Mouse (Mus musculus): ENCODE data around the gene Gm10644. TPM values are rescaled to one million over a fixed set of nuclear protein-coding genes. Genes with fewer than 3 reads are reported as not detected.

The Gm10644 gene
- total and polyA plus RNA-seq, 3 experiments: 1.3 to 1.9 (median 1.7) TPM

DNA sequence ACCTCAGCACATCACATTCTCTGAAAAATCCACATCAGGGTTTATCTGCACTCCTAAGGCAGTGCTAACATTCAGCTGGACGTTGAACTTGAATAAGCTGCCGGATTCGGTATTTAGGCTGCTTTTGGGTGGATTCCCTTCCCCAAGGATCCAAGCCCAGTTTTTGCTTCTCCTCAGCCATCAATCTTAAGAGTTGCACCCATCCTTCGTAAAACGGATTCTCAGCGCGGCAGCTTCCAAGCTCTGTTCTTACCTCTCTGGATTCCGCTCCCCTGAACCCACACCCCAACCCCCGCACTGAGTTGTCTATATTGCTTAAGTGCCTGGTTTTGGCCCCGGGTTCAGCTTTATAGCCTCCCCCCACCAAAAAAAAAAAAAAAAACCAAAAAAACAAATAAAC lies 56.5 kb downstream of the Gm10644 start:
- Histone ChIP-seq H3K27ac (no peak overlapping the region), H3K4me1 (ENCODE audit: control insufficient read depth, insufficient read depth, low read length) (no peaks in the 10 kb centered on the region), H3K36me3 (ENCODE audit: control insufficient read depth, insufficient read depth, low read length) (no peaks in the 10 kb centered on the region), H3K79me2 (replicated peaks; ENCODE audit: control insufficient read depth, insufficient read depth, low read length) (no peaks in the 10 kb centered on the region), H3K27me3 (ENCODE audit: control insufficient read depth, insufficient read depth, low read length) (no peaks in the 10 kb centered on the region), H3K4me3 (no peak overlapping the region), H3K9ac (ENCODE audit: low read depth, low read length) (no peak overlapping the region)
- WGBS: 30% methylated on average over 10 of the region's 10 CpGs
- intact Hi-C loops (cut with DNase I): loop anchor here (2.0 kb wide), 2 partner anchors 24 to 54 kb away; no protein-coding TSS in a partner anchor
- TF ChIP-seq CTCF (IDR thresholded peaks at IDR 0.05) (no peak), POLR2A (IDR thresholded peaks at IDR 0.05; ENCODE audit: insufficient read depth, low read depth, low read length) (no peak)
- no peak for DNase-seq

DNA sequence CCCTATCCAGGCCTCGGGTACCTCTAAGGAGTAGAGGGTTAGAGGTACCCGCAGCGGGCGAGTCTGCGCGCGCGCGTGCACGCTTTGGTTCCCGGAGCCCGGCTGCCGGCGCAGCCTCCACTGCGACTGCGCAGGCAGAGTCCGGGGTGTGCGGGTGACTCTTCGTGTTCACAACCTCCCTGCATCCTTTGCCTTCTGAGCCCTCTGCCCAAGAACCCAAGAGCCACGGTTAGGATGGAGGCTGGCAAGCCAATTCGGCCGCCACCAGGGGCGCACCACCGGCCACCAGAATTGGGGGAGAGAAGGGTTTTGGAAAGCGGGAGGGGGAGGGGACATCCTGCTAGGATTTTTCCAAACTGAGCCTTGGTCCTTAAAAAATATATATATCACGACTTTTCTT lies 57.8 kb downstream of the Gm10644 start:
- Histone ChIP-seq H3K4me3 (0 out of 2 replicates have a peak overlapping the region, but pooled peaks have one; percentile 22), H3K79me2 (replicated peaks; ENCODE audit: control insufficient read depth, insufficient read depth, low read length) (no peaks in the 10 kb centered on the region), H3K27ac (no peak overlapping the region), H3K27me3 (ENCODE audit: control insufficient read depth, insufficient read depth, low read length) (no peaks in the 10 kb centered on the region), H3K4me1 (ENCODE audit: control insufficient read depth, insufficient read depth, low read length) (no peaks in the 10 kb centered on the region), H3K36me3 (ENCODE audit: control insufficient read depth, insufficient read depth, low read length) (no peaks in the 10 kb centered on the region), H3K9ac (ENCODE audit: low read depth, low read length) (no peak overlapping the region)
- WGBS: 8% methylated on average over 26 of the region's 26 CpGs
- TF ChIP-seq POLR2A (IDR thresholded peaks at IDR 0.05; ENCODE audit: insufficient read depth, low read depth, low read length): no peak
- no peak for TF ChIP-seq EP300 (IDR thresholded peaks at IDR 0.05; ENCODE audit: insufficient read depth, low read depth, low read length)
- TF ChIP-seq CTCF (IDR thresholded peaks at IDR 0.05): peak; percentile 68
- intact Hi-C loops (cut with DNase I): no loop called here
- peak; percentile 41 to 70 for DNase-seq

- H3K4me1 ChIP-seq (ENCODE audit: control insufficient read depth, insufficient read depth, low read length): no peaks in the 10 kb centered on the region
- intact Hi-C loops (cut with DNase I): no loop called here
- no peak overlapping the region for H3K27ac ChIP-seq
- no peaks in the 10 kb centered on the region for H3K36me3 ChIP-seq (ENCODE audit: control insufficient read depth, insufficient read depth, low read length)
- no peak overlapping the region for H3K9ac ChIP-seq (ENCODE audit: low read depth, low read length)
- H3K4me3 ChIP-seq: no peak overlapping the region
- TF ChIP-seq POLR2A (IDR thresholded peaks at IDR 0.05; ENCODE audit: insufficient read depth, low read depth, low read length): no peak
- no peak for TF ChIP-seq CTCF (IDR thresholded peaks at IDR 0.05)
- TF ChIP-seq EP300 (IDR thresholded peaks at IDR 0.05; ENCODE audit: insufficient read depth, low read depth, low read length): no peak
- WGBS: 91% methylated on average over 7 of the region's 7 CpGs
- H3K79me2 ChIP-seq (replicated peaks; ENCODE audit: control insufficient read depth, insufficient read depth, low read length): no peaks in the 10 kb centered on the region
- DNase-seq: no peak
- H3K27me3 ChIP-seq (ENCODE audit: control insufficient read depth, insufficient read depth, low read length): no peaks in the 10 kb centered on the region
Observed at GRCm38 (mm10) chr8:83896461-83896860, 58.5 kb downstream of the Gm10644 start.

DNA sequence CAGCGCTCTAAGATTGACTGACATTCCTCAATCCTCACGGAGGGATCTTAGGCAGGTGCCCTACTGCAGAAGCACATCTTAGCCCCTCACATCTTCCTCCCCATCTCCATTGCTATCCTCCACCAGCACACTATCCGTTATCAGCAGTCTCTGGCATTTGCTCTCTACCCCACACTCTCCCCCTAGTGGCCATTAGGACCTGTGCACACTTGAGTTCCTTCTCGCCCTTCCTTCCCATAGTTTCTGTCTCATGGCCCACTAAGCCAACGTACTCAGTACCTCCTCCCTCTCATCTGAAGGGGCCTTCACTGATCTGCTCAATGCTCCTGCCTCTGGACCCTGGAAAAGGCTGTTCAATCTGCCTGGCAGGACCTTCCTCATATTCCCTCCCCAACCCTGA lies 59.1 kb downstream of the Gm10644 start:
- intact Hi-C loops (cut with DNase I): loop anchor here (1.0 to 2.0 kb wide), 2 partner anchors 113 to 171 kb away; no protein-coding TSS in a partner anchor
- Histone ChIP-seq H3K9ac (ENCODE audit: low read depth, low read length) (no peak overlapping the region), H3K36me3 (ENCODE audit: control insufficient read depth, insufficient read depth, low read length) (no peaks in the 10 kb centered on the region), H3K79me2 (replicated peaks; ENCODE audit: control insufficient read depth, insufficient read depth, low read length) (no peaks in the 10 kb centered on the region), H3K4me1 (ENCODE audit: control insufficient read depth, insufficient read depth, low read length) (no peaks in the 10 kb centered on the region), H3K27ac (no peak overlapping the region), H3K27me3 (ENCODE audit: control insufficient read depth, insufficient read depth, low read length) (no peaks in the 10 kb centered on the region), H3K4me3 (no peak overlapping the region)
- WGBS: 6% methylated on average over 5 of the region's 5 CpGs
- DNase-seq: peak in 1 of 2 experiments; percentile 40
- TF ChIP-seq POLR2A (IDR thresholded peaks at IDR 0.05; ENCODE audit: insufficient read depth, low read depth, low read length): no peak
- 0 out of 2 replicates have a peak, but pooled peaks have one; percentile 36 for TF ChIP-seq EP300 (IDR thresholded peaks at IDR 0.05; ENCODE audit: insufficient read depth, low read depth, low read length)
- TF ChIP-seq CTCF (IDR thresholded peaks at IDR 0.05): peak; percentile 94

GRCm38 (mm10) chr8:83893915-83894314 lies 61.1 kb downstream of the Gm10644 start:
- intact Hi-C loops (cut with DNase I): loop anchor here (1.0 to 2.0 kb wide), 2 partner anchors 169 to 232 kb away; no protein-coding TSS in a partner anchor

GRCm38 (mm10) chr8:83892061-83892460 lies 62.9 kb downstream of the Gm10644 start:
- WGBS: 24% methylated on average over 4 of the region's 4 CpGs
- Histone ChIP-seq H3K36me3 (ENCODE audit: control insufficient read depth, insufficient read depth, low read length) (no peaks in the 10 kb centered on the region), H3K27me3 (ENCODE audit: control insufficient read depth, insufficient read depth, low read length) (no peaks in the 10 kb centered on the region), H3K9ac (ENCODE audit: low read depth, low read length) (no peak overlapping the region), H3K27ac (no peak overlapping the region), H3K4me1 (ENCODE audit: control insufficient read depth, insufficient read depth, low read length) (no peaks in the 10 kb centered on the region), H3K79me2 (replicated peaks; ENCODE audit: control insufficient read depth, insufficient read depth, low read length) (no peaks in the 10 kb centered on the region), H3K4me3 (no peak overlapping the region)
- intact Hi-C loops (cut with DNase I): no loop called here
- no peak for TF ChIP-seq CTCF (IDR thresholded peaks at IDR 0.05)
- no peak for TF ChIP-seq POLR2A (IDR thresholded peaks at IDR 0.05; ENCODE audit: insufficient read depth, low read depth, low read length)
- TF ChIP-seq EP300 (IDR thresholded peaks at IDR 0.05; ENCODE audit: insufficient read depth, low read depth, low read length): no peak
- DNase-seq: no peak

More at GRCm38 (mm10) chr8:83893915-83894314, 61.1 kb downstream of the Gm10644 start:
- no peaks in the 10 kb centered on the region for H3K36me3 ChIP-seq (ENCODE audit: control insufficient read depth, insufficient read depth, low read length)
- peak; percentile 68 to 83 for DNase-seq
- no peak overlapping the region for H3K4me3 ChIP-seq
- no peak overlapping the region for H3K27ac ChIP-seq
- no peaks in the 10 kb centered on the region for H3K4me1 ChIP-seq (ENCODE audit: control insufficient read depth, insufficient read depth, low read length)
- no peak overlapping the region for H3K9ac ChIP-seq (ENCODE audit: low read depth, low read length)
- TF ChIP-seq CTCF (IDR thresholded peaks at IDR 0.05) (peak; percentile 90), POLR2A (IDR thresholded peaks at IDR 0.05; ENCODE audit: insufficient read depth, low read depth, low read length) (no peak), EP300 (IDR thresholded peaks at IDR 0.05; ENCODE audit: insufficient read depth, low read depth, low read length) (0 out of 2 replicates have a peak, but pooled peaks have one; percentile 41)
- under 1% methylated on average over 5 of the region's 5 CpGs for WGBS
- no peaks in the 10 kb centered on the region for H3K27me3 ChIP-seq (ENCODE audit: control insufficient read depth, insufficient read depth, low read length)
- no peaks in the 10 kb centered on the region for H3K79me2 ChIP-seq (replicated peaks; ENCODE audit: control insufficient read depth, insufficient read depth, low read length)

All from heart, adult 2 months (tissue).